Mouse (Mus musculus) thymus, adult 2 months (tissue): ENCODE measurements at regions not wholly inside any gene's neighbourhood (a gene's known extent, or its start where the extent isn't known, plus 50 kb on each side); places are given as distances from the start of the nearest gene placed in this dataset.

Experiments used
- CTCF ChIP-seq: fragments of 200-500 bp; IDR thresholded peaks from 2 replicates; pipeline ENCODE4 v1.5.1; 2012; ENCODE audit warnings: mild to moderate bottlenecking, control low read depth, low read length, moderate library complexity, borderline replicate concordance; ENCODE audit not compliant: control insufficient read depth, poor library complexity, insufficient read depth; ENCODE audit errors: extremely low read depth
- POLR2A ChIP-seq: fragments of 200-500 bp; IDR thresholded peaks from 2 replicates; pipeline ENCODE4 v1.6.1; 2012; ENCODE audit warnings: mild to moderate bottlenecking, low read length, control low read depth, moderate library complexity; ENCODE audit not compliant: control insufficient read depth, poor library complexity, insufficient read depth; ENCODE audit errors: extremely low read depth

DNA sequence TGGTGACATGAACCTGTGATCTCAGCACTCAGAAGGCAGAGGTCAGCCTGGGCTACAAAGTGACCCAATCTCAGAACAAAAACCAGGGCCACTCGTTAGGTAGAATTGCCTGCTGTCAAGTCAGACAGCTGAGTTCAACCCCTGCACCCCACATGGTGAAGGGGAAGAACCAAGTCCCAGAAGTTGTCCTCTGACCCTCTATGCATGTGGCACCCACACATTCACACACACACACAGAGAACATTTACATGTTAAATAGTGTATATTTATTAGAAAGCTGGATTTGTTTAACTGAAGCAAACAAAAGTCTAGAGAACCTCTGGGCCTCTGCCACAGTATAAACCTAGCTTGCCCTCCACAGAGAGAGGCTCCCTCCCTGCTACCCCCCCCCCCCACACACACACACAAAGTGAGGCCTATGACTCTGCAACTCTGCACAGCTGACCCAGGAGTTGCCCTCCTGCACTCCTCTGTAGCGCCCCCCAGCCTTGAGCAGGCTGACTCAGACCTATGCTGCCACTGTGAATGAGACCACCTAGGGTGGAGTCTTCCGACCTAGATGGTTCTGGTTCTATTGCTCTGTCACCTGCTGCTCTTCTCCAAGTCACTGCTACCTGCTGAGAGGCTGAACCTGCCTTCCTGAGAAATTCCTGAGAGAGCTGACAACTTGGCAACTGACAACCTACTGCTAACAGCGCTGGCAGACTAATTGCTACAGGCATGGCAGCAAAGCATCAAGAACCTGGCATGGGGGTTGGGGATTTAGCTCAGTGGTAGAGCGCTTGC, 52.1 kb upstream of the Ier3 start:
- TF ChIP-seq POLR2A (no peak), CTCF (no peak)
